Mouse (Mus musculus) thymus, postnatal 14 days (tissue): ENCODE data around the gene Cd28.

Source experiments
- DNase-seq: peaks from one replicate; pipeline ENCODE4 v3.0.0; 2021

Gene Cd28

DNA sequence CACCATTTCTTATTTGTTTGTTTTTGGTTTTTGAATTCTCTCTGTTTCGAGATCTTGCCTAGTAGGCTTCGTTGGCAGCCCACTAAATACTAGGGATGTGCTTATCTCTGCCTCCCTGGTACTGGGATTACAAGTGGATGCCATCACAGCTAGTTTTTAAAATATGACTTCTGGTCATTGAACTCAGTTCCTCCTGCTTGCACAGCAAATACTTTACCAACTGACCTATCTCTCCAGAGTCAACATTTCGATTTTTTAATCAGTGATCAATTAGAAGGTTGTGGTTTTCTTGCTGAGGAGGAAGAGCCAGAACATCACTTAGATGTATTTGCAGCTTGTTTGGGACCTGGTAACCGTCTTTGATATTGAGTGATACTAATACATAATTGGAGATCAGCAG lies 34.4 kb downstream of the Cd28 start:
- no peak for DNase-seq

DNA sequence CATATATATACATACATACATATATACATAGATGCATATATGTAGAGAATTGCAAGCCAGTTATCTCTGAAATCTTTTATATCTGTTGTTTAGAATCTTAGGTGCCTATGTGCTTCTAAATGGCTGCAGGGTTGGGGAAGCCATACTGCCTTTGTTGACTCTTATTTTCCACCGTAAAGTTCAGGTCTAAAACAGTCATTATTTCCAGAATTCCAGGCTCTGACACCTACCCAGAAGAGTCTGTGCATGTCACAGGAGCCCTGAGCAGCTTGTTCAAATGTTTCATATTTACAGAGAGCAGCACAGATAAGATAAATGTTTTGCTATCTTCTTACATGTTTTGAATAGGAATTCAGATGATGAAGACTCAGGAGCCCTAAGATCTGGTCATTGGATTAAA lies 36.4 kb downstream of the Cd28 start:
- no peak for DNase-seq

DNA sequence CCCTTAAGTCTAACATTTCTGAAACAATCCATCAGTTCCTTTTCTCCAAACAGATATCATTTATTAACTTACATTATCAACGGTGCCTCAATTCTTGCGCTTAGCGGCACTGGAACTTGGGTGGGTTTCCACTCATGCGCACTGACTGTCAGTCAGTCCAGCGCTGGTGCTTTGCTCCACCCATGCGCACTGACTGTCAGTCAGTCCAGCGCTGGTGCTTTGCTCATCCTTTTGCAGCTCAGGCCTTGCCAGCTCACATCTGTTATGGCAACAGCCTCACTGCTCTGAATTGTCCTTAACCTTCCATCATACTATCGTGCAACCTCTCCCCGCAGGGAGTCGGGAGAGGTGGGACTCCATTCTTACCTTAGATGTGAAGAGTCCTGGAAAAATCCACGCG lies 37.4 kb downstream of the Cd28 start:
- DNase-seq, result no peak

DNA sequence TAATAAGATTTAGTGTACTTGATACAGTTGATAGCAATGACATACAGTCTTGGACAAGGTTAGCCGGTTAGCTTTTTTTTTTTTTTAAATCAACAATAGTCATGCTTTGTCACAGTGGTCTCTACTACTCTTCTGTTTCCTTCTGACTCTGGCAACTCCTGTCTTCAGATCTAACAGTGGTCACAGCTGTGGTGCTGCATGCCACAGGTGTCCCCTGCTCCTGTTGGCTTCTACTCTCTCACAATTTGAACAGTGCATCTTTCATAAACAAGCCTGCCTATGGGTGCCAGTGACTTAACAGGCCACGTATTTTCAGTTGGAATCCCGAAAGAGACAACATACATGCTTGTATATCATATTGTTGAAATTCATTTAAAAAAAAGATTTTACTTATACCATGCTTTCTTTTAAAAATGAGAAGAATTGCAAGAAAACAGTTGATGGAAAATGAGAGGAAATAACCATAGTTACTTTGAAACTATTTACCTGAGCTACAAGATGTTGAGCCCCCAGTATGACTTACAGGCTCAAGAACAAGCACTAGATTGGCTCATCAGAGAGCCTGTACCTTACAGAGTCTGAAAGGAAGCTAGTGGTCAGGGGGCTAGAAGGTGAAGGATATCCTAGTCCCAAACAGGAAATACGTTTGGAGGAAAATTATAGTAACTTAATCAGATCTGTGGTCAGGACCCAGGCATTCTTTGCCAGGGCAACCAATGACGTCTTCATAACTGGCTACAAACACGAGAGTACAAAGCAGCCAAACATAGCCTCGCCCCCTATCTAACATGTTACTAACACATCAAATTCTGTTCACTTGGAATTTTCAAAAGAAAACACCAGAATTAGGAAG lies 39.0 kb downstream of the Cd28 start:
- DNase-seq, result peak; percentile 56

DNA sequence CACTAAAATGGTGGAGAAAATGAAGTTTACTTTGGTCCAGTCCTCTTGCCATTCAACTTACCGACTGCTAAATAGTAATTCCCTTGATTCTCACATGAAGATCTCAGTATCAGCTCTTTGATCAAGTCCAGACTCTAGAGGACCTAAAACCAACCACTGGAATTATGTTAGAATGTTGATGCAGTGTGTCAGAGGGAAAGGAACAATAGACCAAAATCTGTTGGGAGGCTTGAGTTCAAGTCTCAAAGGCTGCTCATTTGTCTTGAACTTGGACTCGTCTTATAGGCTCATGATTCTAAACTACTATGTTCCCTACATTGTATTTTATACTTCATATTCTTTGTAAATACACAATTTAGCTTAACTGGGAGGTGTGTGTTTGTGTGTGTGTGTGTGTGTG lies 41.0 kb downstream of the Cd28 start:
- no peak for DNase-seq

DNA sequence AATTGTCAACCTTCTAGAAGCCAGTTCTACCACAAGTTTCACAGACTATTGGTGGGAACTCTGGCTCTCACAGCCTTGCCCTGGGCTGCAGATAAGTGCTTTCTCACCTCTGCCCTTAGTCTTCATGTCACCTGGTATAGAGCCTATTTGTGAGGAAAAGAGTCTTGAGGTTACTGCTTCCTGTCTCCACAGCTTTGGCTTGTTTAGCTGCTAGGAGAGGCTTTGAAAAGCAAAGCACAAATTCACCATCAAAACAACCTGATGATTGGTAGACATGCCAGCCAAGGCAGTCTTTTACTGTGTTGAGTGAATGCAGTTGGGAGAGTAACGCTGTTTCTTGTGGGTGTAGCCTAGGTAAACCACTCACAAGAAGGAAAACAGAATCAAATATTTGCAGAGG lies 41.6 kb downstream of the Cd28 start:
- DNase-seq, result peak; percentile 63

DNA sequence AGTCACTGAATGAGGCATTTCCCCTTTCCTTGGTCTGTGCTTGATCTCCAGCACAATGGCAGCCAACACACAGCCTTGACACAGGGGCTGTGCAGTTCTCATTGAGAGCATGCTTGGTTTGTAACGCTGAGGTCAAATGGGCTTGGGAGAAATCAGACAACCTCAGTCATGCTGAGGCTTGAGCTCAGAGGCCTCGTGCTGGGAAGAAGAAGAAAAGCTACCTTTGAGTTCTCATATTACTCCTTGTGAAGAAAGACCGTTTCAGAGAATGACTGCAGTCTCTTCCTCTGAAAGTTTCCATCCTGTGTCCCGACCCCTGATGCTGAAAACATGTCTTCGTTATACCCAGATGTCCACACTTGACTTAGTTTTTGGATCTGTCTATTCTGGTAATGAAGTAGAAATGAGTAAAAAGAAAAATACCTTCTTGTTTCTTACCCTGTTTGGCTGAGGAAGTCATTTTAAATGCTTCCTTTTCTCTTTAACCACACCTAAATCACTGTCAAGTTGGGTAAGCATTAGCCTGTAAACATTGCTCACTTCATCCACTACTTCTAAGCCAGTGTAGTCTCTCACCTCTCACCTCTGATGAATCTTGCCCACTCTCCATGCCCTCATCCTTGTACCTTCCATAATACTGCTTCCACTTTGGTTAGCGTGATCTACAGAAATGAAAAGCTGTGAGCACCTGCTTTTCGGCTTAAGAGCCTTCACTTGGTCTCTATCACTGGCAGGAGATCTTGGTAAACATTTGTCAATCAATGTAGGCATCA lies 43.1 kb downstream of the Cd28 start:
- DNase-seq, result no peak

DNA sequence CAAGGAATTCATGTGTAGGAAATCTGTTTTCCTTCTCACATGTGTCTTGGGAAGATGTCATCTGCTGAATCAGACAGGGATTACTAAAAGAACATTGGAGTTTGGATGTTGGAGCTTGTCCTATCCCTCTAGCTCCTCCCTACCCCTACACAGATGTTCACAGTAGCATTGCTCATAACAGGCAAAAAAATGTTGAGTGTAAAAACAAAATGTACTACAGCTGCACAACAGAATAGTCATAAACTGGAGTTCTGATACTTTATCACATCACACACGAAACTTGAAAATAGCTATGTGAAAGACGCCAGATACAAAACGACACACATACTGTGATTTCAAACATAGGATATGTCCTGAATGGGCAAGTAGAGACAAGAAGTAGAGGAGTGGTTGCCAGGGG lies 43.9 kb downstream of the Cd28 start:
- no peak for DNase-seq

DNA sequence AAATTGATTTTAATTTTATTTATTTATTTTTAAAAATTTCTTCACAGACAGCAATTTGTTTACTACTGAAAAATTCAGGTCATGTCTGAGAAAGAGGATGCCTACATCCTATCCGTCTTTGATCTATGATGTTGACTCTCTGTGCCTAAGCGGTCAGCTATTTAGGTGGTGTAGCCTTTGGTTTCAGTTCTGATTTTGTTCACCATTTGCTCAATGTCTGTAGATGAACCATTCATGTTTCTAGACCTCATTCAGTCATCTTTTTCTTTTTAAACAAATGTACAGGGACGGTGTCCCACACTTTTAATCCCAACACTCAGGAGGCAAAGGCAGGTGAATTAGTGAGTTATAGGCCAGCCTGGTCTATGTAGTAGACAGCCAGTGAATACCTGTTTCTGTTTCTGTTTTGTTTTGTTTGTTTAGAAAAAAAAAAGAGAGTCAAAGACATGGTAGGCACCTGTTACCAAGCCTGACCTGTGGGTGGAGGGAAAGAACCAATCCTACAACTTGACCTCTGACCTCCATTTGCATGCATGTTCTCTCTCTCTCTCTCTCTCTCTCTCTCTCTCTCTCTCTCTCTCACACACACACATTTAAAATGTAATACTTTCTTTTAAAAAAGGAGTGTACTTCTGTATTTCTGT lies 45.0 kb downstream of the Cd28 start:
- DNase-seq, result no peak

DNA sequence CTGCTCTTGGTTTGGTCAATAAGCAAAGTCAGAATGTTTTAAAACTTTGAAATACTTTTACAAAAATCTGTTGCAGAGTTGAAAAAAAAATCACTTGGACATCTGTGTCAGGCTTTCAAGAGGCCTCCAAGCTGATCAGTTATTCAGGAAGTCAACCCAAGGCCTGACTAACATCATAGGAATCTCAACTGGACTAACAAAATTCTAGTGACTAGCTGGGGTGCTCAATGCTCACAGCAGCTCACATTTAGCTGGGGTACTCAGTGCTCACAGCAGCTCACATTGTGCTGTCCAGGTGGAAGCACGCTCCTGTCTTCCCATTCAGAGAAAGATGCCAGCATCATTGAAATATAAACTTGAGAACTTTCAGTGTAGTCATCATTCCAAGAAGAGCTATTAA lies 45.9 kb downstream of the Cd28 start:
- no peak for DNase-seq

DNA sequence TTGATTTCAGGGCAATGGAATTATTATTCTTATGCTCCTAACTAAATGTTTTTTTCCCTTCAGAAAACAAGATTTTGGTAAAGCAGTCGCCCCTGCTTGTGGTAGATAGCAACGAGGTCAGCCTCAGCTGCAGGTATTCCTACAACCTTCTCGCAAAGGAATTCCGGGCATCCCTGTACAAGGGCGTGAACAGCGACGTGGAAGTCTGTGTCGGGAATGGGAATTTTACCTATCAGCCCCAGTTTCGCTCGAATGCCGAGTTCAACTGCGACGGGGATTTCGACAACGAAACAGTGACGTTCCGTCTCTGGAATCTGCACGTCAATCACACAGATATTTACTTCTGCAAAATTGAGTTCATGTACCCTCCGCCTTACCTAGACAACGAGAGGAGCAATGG lies 46.3 kb downstream of the Cd28 start:
- no peak for DNase-seq

DNA sequence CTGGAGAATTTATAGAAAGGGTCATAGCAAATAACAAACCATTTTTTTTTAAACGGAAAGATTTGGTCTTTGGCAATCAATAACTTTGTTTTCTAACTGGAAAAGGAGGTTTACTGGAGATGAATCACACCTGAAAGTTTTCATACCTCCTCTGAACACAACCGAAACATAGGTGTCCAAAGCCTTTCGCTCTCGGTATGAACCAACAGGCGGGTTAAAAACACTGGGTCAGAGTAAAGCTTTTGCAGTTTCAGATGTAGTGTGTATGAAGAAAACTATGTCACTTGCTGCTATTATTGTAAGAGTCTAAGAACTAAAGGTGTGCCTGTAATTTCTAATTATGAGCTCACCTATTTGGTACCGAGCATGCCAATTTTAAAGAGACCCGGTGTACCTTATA lies 55.2 kb downstream of the Cd28 start:
- no peak for DNase-seq

DNA sequence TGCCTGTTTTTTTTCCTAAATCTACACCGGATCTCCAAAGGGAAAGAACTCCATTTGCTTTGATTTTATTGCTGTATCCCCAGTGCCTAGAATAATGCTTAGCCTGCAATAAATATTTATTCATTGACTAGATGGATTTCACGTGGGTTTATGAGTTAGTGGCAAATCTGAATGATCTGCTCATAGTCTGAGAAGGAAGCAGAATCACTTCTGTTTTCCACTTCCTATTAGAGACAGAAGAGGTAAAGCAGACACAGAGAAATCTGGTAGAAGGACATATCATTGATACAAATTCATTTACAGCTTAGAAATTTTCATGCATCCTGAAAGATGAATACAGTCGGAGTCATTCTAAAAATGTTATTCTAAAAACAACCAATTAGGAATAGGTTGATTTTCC lies 56.6 kb downstream of the Cd28 start:
- DNase-seq, result no peak

DNA sequence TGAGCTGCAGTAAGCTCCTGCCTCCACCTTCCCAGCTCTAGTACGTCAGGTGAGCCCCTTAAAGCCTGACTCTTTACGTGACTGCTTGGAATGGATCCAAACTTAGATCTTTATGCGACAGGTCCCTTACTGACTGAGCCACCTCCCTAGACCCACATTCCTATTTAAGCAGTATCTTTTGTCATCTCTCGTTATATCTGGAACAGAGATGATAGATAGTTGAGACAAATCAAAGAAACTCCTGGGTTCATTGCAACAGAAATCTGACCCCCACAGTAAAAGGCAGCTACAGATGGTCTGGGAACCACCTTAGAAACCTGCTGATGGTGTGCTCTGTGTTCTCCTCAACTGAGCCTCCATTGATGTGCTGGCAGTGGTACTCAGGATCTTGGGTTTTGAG lies 59.6 kb downstream of the Cd28 start:
- DNase-seq, result no peak

DNA sequence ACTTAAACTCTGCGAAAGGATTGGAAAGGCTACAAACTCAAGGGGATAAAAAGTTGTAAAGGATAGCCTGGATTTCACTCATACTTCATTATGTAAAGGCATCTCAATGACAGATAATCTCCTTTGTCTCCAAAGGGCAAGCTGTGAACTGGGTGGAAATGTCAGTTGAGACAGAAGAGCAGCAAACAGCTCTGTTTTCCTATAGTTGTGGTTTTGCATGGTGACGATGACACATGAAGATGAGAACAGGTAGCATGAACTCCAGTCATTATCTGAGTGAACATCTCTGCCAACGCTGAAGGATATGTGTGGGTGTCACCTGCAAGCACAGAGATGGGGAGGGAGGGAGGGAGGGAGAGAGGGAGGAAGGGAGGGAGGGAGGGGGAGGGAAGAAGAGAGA lies 60.3 kb downstream of the Cd28 start:
- DNase-seq, result peak; percentile 71

DNA sequence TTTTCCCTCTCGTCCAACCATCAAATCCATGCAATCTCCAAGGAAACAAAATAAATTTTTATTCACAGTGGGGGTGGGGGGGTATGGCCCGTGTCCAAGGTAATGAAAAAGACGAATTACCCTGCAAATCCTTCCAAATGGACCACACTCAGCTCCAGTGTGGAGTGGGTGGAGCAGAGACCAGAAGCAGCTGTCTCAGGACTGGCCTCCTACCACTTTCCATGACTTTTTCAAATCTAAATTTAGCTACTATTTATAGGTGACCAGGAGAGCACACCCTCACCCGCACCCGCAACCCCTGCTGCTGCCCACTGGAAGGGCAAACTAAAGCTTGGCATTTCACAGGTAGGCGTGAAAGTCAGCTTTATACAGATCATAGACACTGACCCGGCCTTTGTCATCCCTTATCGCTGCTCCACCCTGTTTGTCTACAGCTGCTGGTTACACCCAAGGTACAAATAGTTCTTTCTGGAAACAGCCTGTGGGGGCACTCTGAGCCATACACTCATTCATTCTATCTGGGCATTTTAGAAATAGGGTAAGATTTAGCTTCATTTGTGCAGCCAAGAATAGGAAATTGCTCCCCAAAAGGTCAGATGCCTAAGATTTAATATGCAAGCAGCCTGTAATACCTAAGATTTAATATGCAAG lies 62.0 kb downstream of the Cd28 start:
- DNase-seq, result peak; percentile 31

DNA sequence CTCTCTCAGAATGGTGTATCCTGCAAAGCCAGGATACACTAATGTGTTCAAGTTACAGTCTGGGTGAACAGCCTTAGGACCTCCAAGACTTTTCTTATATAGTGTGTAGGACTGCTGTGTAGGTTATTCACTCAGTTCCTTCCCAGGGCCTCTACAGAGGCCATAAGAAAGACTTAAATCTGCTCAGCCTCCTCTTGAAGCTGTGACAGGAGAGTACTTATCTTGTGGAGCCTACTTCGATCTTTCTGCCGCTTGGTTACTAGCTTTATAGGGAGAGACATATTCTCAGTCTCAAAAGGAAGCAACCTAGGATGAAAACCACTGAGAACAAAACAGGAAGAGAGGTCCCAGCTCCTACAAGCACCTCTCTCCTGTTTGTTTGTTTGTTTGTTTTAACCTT lies 62.6 kb downstream of the Cd28 start:
- peak; percentile 27 for DNase-seq

DNA sequence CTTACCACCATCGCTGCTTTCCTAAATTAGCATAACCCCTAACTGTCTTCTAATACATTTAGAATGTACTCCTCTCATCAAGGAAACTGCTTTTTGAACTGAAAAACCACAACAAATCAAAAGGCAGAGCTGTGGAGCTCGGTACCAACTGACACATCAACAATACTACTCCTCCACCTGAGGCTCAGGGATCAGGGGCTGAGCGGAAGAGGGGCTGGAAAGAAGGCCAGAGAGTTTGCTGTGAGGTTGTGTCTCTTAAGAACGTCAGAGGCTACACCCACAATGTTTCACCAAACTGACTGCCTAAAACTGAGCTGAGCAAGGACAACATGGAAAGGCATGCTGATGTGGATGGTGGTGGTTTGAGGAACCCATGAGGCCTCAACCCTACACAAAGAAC lies 65.1 kb downstream of the Cd28 start:
- DNase-seq, result peak; percentile 76

DNA sequence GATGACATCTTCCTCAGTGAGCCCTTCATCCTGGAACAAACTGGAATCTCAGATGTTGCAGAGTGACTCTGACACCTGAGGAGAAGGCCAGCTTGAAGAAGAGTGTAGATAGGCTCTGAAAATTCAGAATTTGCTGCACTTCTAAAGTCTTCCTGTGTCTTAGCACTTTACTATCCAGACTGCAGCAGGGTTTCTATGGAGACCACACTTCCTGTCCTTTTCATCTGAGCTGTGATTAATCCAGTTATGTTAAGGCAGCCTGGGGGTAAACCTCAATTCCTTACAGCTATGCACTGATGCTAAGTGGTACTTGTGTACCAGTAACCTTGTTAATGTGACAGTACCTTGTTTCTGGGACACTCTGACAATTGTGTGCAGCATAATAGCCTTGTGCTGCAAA lies 77.1 kb downstream of the Cd28 start:
- peak; percentile 46 for DNase-seq

DNA sequence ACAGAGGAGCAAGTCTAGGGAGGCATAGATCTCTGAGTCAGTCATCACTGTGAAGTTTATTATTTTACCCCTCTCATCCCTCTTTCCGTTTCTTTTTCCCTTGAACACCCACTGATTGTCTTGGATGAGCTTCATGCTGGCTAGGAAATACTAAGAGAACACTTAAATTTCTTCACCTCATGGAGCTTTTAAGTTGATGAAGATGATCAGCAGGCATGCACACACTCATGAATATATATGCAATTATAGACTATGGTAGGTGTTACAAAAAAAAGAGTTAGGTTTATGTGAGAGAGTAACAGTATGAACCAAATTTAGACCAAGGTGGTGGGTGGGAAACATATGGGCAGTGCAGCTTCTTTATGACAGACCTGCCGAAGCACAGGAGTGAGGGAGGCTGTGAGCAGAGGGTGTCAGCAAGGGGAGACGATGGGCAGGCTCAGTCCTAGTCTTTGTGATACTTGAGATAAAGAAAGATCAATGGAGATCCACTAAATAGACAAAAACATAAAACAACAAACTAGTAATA lies 79.1 kb downstream of the Cd28 start:
- DNase-seq, result no peak

DNA sequence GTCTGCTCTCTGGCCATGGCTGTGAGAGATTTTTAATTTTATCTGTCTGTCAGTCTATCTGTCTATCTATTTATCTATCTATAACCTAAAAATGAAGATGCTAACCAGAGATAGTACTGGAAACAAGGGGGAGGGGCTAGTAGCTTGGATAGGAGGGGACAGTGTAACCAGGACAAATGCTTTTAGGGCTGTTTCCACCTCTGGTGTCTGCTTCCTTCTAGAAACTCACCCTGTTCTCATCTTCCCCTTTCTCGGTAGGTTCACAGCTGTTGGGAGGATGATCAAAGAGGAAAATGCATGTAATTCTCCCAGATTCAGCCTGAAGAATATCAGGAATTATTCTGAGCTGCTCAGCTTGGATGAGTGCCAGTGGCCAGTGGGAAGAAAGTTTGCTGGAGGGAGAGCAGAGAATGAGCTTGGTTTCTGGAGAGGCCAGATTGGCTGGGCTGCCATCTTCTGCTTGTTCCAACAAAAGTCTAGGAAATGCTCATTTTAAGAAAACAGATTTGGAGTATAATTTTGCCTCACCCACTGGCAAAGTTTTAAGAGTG lies 83.3 kb downstream of the Cd28 start:
- no peak for DNase-seq

DNA sequence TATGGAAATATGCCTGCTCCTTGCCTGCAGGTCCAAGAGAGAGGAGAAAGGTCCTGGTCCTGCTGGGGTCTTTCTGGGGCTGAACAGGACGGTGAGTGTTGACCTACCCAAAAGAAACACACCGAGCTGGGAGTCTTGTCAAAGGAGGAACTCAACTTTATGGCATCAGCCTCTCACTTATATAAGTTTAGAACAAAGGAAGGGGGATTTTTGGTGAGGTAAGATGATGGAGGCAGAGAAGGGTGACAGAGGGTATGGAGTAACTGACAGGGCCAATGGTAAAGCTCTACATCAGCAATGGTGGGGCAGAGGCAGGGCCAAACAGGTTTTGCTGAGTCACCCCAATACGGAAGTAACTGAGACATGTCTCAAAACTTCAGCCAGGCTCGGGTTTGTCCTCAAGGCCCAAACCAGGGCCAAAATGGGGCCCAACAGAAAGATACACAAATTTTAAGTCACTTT lies 84.6 kb downstream of the Cd28 start:
- DNase-seq, result no peak
